Mouse (Mus musculus) neural tube, embryonic 13.5 days (tissue): Measurements from ENCODE around the gene Otulin. TPM values are rescaled to one million over a fixed set of nuclear protein-coding genes. Genes with fewer than 3 reads are reported as not detected.

Experiments used
- ATAC-seq: fragments of 200-750 bp; cut with Nextera tagmentation; 2 replicates; pipeline ENCODE4 v1.8.0; 2017; ENCODE audit warnings: low read depth, mild to moderate bottlenecking, moderate TSS enrichment, moderate library complexity
- H3K27ac ChIP-seq: fragments of 300-500 bp; sonication (generic); replicated peaks from 2 replicates; pipeline ENCODE4 v1.5.1; 2015; ENCODE audit warnings: moderate library complexity, mild to moderate bottlenecking, inconsistent platforms
- H3K27me3 ChIP-seq: fragments of 300-500 bp; sonication (generic); 2 replicates; pipeline ENCODE4 v1.6.1; 2015; ENCODE audit warnings: mild to moderate bottlenecking, inconsistent platforms
- H3K36me3 ChIP-seq: fragments of 300-500 bp; sonication (generic); 2 replicates; pipeline ENCODE4 v1.6.1; 2015; ENCODE audit warnings: mild to moderate bottlenecking, inconsistent platforms
- H3K4me1 ChIP-seq: fragments of 300-500 bp; sonication (generic); replicated peaks from 2 replicates; pipeline ENCODE4 v1.6.1; 2015; ENCODE audit warnings: inconsistent platforms
- H3K4me2 ChIP-seq: fragments of 300-500 bp; sonication (generic); 2 replicates; pipeline ENCODE4 v1.6.1; 2015; ENCODE audit warnings: inconsistent platforms, mild to moderate bottlenecking, moderate library complexity
- H3K4me3 ChIP-seq: fragments of 300-500 bp; sonication (generic); 2 replicates; pipeline ENCODE4 v1.5.1; 2015; ENCODE audit warnings: mild to moderate bottlenecking, inconsistent platforms
- H3K9ac ChIP-seq: fragments of 300-500 bp; sonication (generic); 2 replicates; pipeline ENCODE4 v1.6.1; 2015; ENCODE audit warnings: moderate library complexity, mild to moderate bottlenecking, inconsistent platforms
- H3K9me3 ChIP-seq: fragments of 300-500 bp; sonication (generic); 2 replicates; pipeline ENCODE4 v1.6.1; 2016; ENCODE audit warnings: inconsistent platforms
- WGBS: fragments of 180-500 bp; shearing (Covaris S2); methylation state at CpG from one replicate; pipeline ENCODE4 v1.1.7; 2015; 5-methylcytosine and 5-hydroxymethylcytosine counted together
- polyA plus RNA-seq: library from polyadenylated mRNA; unstranded; fragments of >200 nt; fragmentation: Nextera tagmentation; extraction: Ambion mirVana; gene quantifications from 2 replicates; pipeline ENCODE4 v1.2.1, GENCODE M21; 2015

Otulin gene
- polyA plus RNA-seq, 1 experiment from 2014 or later = 31.7 TPM

GRCm38 (mm10) chr15:27655015-27655414, 24.5 kb upstream of the Otulin start:
- WGBS = 19% methylated on average over 5 of the region's 5 CpGs
- no peak for ATAC-seq
- Histone ChIP-seq H3K27me3 (no peaks in the 10 kb centered on the region), H3K9me3 (no peaks in the 10 kb centered on the region), H3K9ac (no peak overlapping the region), H3K4me3 (no peak overlapping the region), H3K4me1 (no peaks in the 10 kb centered on the region), H3K27ac (no peak overlapping the region), H3K36me3 (no peaks in the 10 kb centered on the region), H3K4me2 (no peak overlapping the region)

- H3K4me2 ChIP-seq = no peak overlapping the region
- no peak for ATAC-seq
- H3K4me1 ChIP-seq = no peaks in the 10 kb centered on the region
- H3K27ac ChIP-seq = no peak overlapping the region
- no peak overlapping the region for H3K9ac ChIP-seq
- WGBS = 54% methylated on average over 3 of the region's 3 CpGs
- H3K36me3 ChIP-seq = no peaks in the 10 kb centered on the region
- no peak overlapping the region for H3K4me3 ChIP-seq
- no peaks in the 10 kb centered on the region for H3K9me3 ChIP-seq
- no peaks in the 10 kb centered on the region for H3K27me3 ChIP-seq
Observed at GRCm38 (mm10) chr15:27647686-27648085, 17.2 kb upstream of the Otulin start.

- whole genome bisulfite sequencing = 94% methylated on average over 8 of the region's 8 CpGs
- ATAC-seq = no peak
- Histone ChIP-seq H3K9me3 (no peaks in the 10 kb centered on the region), H3K4me2 (no peak overlapping the region), H3K4me3 (no peak overlapping the region), H3K36me3 (no peaks in the 10 kb centered on the region), H3K9ac (no peak overlapping the region), H3K27me3 (no peaks in the 10 kb centered on the region), H3K27ac (no peak overlapping the region), H3K4me1 (no peaks in the 10 kb centered on the region)
Observed at GRCm38 (mm10) chr15:27646665-27647064, 16.2 kb upstream of the Otulin start.

- H3K4me2 ChIP-seq = no peak overlapping the region
- WGBS = 86% methylated on average over 3 of the region's 3 CpGs
- no peaks in the 10 kb centered on the region for H3K36me3 ChIP-seq
- H3K9ac ChIP-seq = no peak overlapping the region
- ATAC-seq = no peak
- no peaks in the 10 kb centered on the region for H3K27me3 ChIP-seq
- H3K27ac ChIP-seq = no peak overlapping the region
- no peaks in the 10 kb centered on the region for H3K9me3 ChIP-seq
- no peak overlapping the region for H3K4me3 ChIP-seq
- no peaks in the 10 kb centered on the region for H3K4me1 ChIP-seq
Observed at GRCm38 (mm10) chr15:27645250-27645649, 14.8 kb upstream of the Otulin start.

- Histone ChIP-seq H3K4me2 (no peak overlapping the region), H3K9me3 (no peaks in the 10 kb centered on the region), H3K36me3 (no peaks in the 10 kb centered on the region), H3K27ac (no peak overlapping the region), H3K4me3 (no peak overlapping the region), H3K9ac (no peak overlapping the region), H3K27me3 (no peaks in the 10 kb centered on the region), H3K4me1 (no peaks in the 10 kb centered on the region)
- ATAC-seq = no peak
- whole genome bisulfite sequencing = 85% methylated on average over 3 of the region's 3 CpGs
Observed at GRCm38 (mm10) chr15:27642895-27643294, 12.4 kb upstream of the Otulin start.

GRCm38 (mm10) chr15:27641171-27641570, 10.7 kb upstream of the Otulin start:
- H3K4me2 ChIP-seq = no peak overlapping the region
- WGBS = 78% methylated on average over 12 of the region's 12 CpGs
- ATAC-seq = no peak
- H3K9ac ChIP-seq = no peak overlapping the region
- H3K27ac ChIP-seq = no peak overlapping the region
- no peaks in the 10 kb centered on the region for H3K9me3 ChIP-seq
- H3K27me3 ChIP-seq = no peaks in the 10 kb centered on the region
- no peaks in the 10 kb centered on the region for H3K36me3 ChIP-seq
- no peaks in the 10 kb centered on the region for H3K4me1 ChIP-seq
- H3K4me3 ChIP-seq = no peak overlapping the region

- no peaks in the 10 kb centered on the region for H3K9me3 ChIP-seq
- ATAC-seq = no peak
- no peak overlapping the region for H3K9ac ChIP-seq
- no peaks in the 10 kb centered on the region for H3K36me3 ChIP-seq
- H3K4me1 ChIP-seq = peaks cover 15% of the 10 kb centered on the region
- no peak overlapping the region for H3K4me3 ChIP-seq
- no peak overlapping the region for H3K27ac ChIP-seq
- no peaks in the 10 kb centered on the region for H3K27me3 ChIP-seq
- H3K4me2 ChIP-seq = no peak overlapping the region
- WGBS = 81% methylated on average over 8 of the region's 8 CpGs
Observed at GRCm38 (mm10) chr15:27633941-27634900, 3.7 kb upstream of the Otulin start.

GRCm38 (mm10) chr15:27629800-27630600, 493 bp downstream of the Otulin start:
- peak; percentile 85 for ATAC-seq
- peak overlapping the region; percentile 59; the same call in 1 of the 2 replicates for H3K27ac ChIP-seq
- 3% methylated on average over 51 of the region's 53 CpGs for WGBS

GRCm38 (mm10) chr15:27629046-27629445, 1.4 kb downstream of the Otulin start:
- H3K36me3 ChIP-seq = peaks cover 18% of the 10 kb centered on the region
- ATAC-seq = no peak
- no peak overlapping the region for H3K27ac ChIP-seq
- peak overlapping the region; percentile 88; the same call in 1 of the 2 replicates for H3K4me3 ChIP-seq
- WGBS = 90% methylated on average over 4 of the region's 4 CpGs
- 0 out of 2 replicates have a peak overlapping the region, but pooled peaks have one; percentile 84 for H3K9ac ChIP-seq
- peak overlapping the region; percentile 85 for H3K4me2 ChIP-seq
- H3K9me3 ChIP-seq = no peaks in the 10 kb centered on the region
- H3K4me1 ChIP-seq = peaks cover 31% of the 10 kb centered on the region
- H3K27me3 ChIP-seq = no peaks in the 10 kb centered on the region

More at GRCm38 (mm10) chr15:27629800-27630600, 493 bp downstream of the Otulin start:
- Histone ChIP-seq H3K4me2 (peak overlapping the region; percentile 85), H3K27me3 (no peaks in the 10 kb centered on the region), H3K36me3 (peaks cover 18% of the 10 kb centered on the region), H3K9me3 (no peaks in the 10 kb centered on the region), H3K4me3 (peak overlapping the region; percentile 88), H3K4me1 (peaks cover 31% of the 10 kb centered on the region), H3K9ac (peak overlapping the region; percentile 84)

GRCm38 (mm10) chr15:27627794-27628193, 2.7 kb downstream of the Otulin start:
- no peaks in the 10 kb centered on the region for H3K27me3 ChIP-seq
- no peak overlapping the region for H3K4me2 ChIP-seq
- 90% methylated on average over 9 of the region's 9 CpGs for WGBS

GRCm38 (mm10) chr15:27626314-27626713, 4.2 kb downstream of the Otulin start:
- 95% methylated on average over 1 of the region's 1 CpGs for WGBS
- no peak overlapping the region for H3K4me3 ChIP-seq
- no peak for ATAC-seq

More at GRCm38 (mm10) chr15:27627794-27628193, 2.7 kb downstream of the Otulin start:
- Histone ChIP-seq H3K9me3 (no peaks in the 10 kb centered on the region), H3K36me3 (peaks cover 23% of the 10 kb centered on the region), H3K27ac (no peak overlapping the region), H3K4me3 (no peak overlapping the region), H3K9ac (no peak overlapping the region), H3K4me1 (peaks cover 31% of the 10 kb centered on the region)
- no peak for ATAC-seq

GRCm38 (mm10) chr15:27625890-27626255, 4.6 kb downstream of the Otulin start:
- Histone ChIP-seq H3K27ac (no peak overlapping the region), H3K4me3 (no peak overlapping the region), H3K4me2 (no peak overlapping the region), H3K4me1 (peaks cover 25% of the 10 kb centered on the region), H3K27me3 (no peaks in the 10 kb centered on the region), H3K9me3 (no peaks in the 10 kb centered on the region), H3K36me3 (peaks cover 33% of the 10 kb centered on the region), H3K9ac (no peak overlapping the region)
- no peak for ATAC-seq
- 92% methylated on average over 10 of the region's 10 CpGs for WGBS

More at GRCm38 (mm10) chr15:27626314-27626713, 4.2 kb downstream of the Otulin start:
- Histone ChIP-seq H3K4me2 (no peak overlapping the region), H3K27ac (no peak overlapping the region), H3K4me1 (peaks cover 29% of the 10 kb centered on the region), H3K9ac (no peak overlapping the region), H3K27me3 (no peaks in the 10 kb centered on the region), H3K36me3 (peaks cover 33% of the 10 kb centered on the region), H3K9me3 (no peaks in the 10 kb centered on the region)
